Mouse (Mus musculus): ENCODE measurements around the gene Hoxa10. TPM values are rescaled to one million over a fixed set of nuclear protein-coding genes. Genes with fewer than 3 reads are reported as not detected.

Hoxa10 gene
- polyA plus RNA-seq, 2 experiments: 0.04 TPM; not detected in 1

GRCm38 (mm10) chr6:52235267-52235666 is 5.4 kb downstream of the Hoxa10 start:
- no peak overlapping the region for H3K9ac ChIP-seq (replicated peaks)
- TF ChIP-seq EP300 (IDR thresholded peaks at IDR 0.05; ENCODE audit: low read depth) (no peak), CTCF (IDR thresholded peaks at IDR 0.05; ENCODE audit: low read depth) (no peak)
- H3K36me3 ChIP-seq (replicated peaks; ENCODE audit: control insufficient read depth, insufficient read depth, low read depth): no peaks in the 10 kb centered on the region
- H3K27ac ChIP-seq: no peak overlapping the region
- no peak overlapping the region for H3K4me3 ChIP-seq (ENCODE audit: insufficient read depth in 1 of 2, low read depth in 2 of 2, low read length in 2 of 2)
- ATAC-seq (ENCODE audit: insufficient read depth) (no peak), DNase-seq (ENCODE audit: low read depth in 3 of 3, low spot score in 3 of 3) (no peak)
- no peaks in the 10 kb centered on the region for H3K9me3 ChIP-seq (ENCODE audit: control insufficient read depth, low read length)
- H3K27me3 ChIP-seq (ENCODE audit: control insufficient read depth, insufficient read depth, low read length): peaks cover 99% of the 10 kb centered on the region
- no peaks in the 10 kb centered on the region for H3K4me1 ChIP-seq (replicated peaks; ENCODE audit: control insufficient read depth in 2 of 2, insufficient read depth in 2 of 2, low read length in 1 of 2)
- WGBS (ENCODE audit: insufficient replicate concordance): 38% methylated on average over 9 of the region's 9 CpGs
- no peak overlapping the region for H3K4me2 ChIP-seq (ENCODE audit: low read depth)

DNA sequence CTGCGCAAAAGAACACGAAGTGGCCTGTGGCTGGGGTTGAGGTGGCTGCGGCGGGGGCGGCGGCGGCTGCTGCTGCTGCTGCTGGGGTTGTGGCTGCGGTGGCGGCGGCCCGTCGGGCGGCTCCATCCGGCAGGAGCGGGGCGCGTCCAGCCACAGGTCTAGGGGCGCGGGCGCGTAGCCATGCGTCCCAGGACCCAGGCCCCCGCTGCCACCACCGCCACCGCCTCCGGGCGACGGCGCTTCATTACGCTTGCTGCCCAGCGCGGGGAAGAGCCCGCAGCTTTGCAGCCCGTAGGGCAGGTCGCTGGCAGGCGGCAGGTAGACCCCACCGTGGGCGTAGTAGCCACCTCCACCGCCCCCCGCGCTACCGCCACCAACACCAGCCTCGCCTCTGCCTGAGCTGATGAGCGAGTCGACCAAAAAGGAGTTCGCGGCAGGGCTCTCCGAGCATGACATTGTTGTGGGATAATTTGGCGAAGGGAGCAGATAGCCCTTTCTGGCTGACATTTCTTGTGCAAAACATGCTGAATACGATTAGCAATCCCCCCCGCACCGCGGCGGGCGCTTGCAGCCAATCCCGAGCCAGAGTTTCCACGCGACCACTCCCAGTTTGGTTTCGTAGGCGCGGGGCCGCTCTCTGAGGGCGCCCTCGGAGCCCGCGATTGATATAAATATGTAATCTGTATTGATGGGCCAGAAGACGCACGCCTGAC is 6.1 kb downstream of the Hoxa10 start:
- DNase-seq (ENCODE audit: low read depth in 3 of 3, low spot score in 3 of 3) (no peak), ATAC-seq (ENCODE audit: insufficient read depth) (no peak)
- Histone ChIP-seq H3K27ac (no peak overlapping the region), H3K27me3 (ENCODE audit: control insufficient read depth, insufficient read depth, low read length) (peaks cover 99% of the 10 kb centered on the region), H3K4me2 (ENCODE audit: low read depth) (no peak overlapping the region), H3K4me3 (ENCODE audit: insufficient read depth in 1 of 2, low read depth in 2 of 2, low read length in 2 of 2) (no peak overlapping the region), H3K9me3 (ENCODE audit: control insufficient read depth, low read length) (no peaks in the 10 kb centered on the region), H3K9ac (replicated peaks) (no peak overlapping the region), H3K4me1 (replicated peaks; ENCODE audit: control insufficient read depth in 2 of 2, insufficient read depth in 2 of 2, low read length in 1 of 2) (no peaks in the 10 kb centered on the region), H3K36me3 (replicated peaks; ENCODE audit: control insufficient read depth, insufficient read depth, low read depth) (no peaks in the 10 kb centered on the region)
- WGBS (ENCODE audit: insufficient replicate concordance): 2% methylated on average over 61 of the region's 68 CpGs
- TF ChIP-seq CTCF (IDR thresholded peaks at IDR 0.05; ENCODE audit: low read depth) (no peak), EP300 (IDR thresholded peaks at IDR 0.05; ENCODE audit: low read depth) (no peak)

DNA sequence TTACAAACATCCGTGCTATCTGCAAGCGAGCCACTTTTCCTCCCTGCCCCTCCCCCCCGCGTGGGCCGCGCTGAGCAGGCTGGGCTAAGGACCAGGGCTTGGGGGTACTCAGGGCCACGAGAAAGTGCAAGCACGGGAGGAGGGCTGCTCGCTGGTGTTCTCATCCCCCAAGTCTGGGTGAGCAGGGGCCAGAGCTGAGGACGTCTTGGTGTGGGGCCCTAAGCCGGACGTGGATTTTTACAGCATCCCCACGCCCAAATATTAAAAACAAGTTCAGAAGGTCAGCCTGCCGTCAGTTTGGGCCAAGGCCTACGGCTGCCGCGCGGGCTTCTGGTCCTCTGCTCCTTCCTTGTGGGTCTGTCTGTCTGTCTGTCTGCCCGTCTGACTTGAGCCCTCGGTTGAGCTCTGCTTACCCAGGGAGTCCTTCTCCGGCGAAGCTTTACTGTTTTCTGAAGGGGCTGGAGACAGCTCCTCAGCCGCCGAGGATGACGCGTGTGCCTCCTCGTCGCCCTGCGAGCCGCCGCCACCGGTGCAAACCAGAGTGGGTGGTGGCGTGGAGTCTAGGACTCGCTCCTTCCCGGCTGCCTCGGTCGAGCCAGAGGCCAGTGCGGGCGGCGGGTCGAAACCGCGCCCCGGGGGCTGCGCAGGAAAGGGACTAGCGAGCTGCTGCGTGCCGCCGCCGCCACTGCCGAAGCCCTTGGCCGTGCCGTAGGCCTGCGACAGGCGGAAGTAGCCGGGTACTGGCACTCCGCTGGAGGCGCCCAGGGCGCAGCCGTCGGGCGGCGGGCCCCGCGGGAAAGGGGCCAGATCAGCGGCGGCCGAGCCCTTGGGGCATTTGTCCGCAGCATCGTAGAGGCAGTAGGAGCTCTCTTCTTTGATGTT is 6.9 kb downstream of the Hoxa10 start:
- WGBS (ENCODE audit: insufficient replicate concordance): 2% methylated on average over 63 of the region's 70 CpGs
- Histone ChIP-seq H3K27ac (no peak overlapping the region), H3K4me3 (ENCODE audit: insufficient read depth in 1 of 2, low read depth in 2 of 2, low read length in 2 of 2) (no peak overlapping the region), H3K36me3 (replicated peaks; ENCODE audit: control insufficient read depth, insufficient read depth, low read depth) (no peaks in the 10 kb centered on the region), H3K9me3 (ENCODE audit: control insufficient read depth, low read length) (no peaks in the 10 kb centered on the region), H3K9ac (replicated peaks) (no peak overlapping the region), H3K4me2 (ENCODE audit: low read depth) (no peak overlapping the region), H3K27me3 (ENCODE audit: control insufficient read depth, insufficient read depth, low read length) (peaks cover 99% of the 10 kb centered on the region), H3K4me1 (replicated peaks; ENCODE audit: control insufficient read depth in 2 of 2, insufficient read depth in 2 of 2, low read length in 1 of 2) (no peaks in the 10 kb centered on the region)
- ATAC-seq (ENCODE audit: insufficient read depth) (no peak), DNase-seq (ENCODE audit: low read depth in 3 of 3, low spot score in 3 of 3) (no peak)
- TF ChIP-seq CTCF (IDR thresholded peaks at IDR 0.05; ENCODE audit: low read depth) (no peak), EP300 (IDR thresholded peaks at IDR 0.05; ENCODE audit: low read depth) (no peak)

DNA sequence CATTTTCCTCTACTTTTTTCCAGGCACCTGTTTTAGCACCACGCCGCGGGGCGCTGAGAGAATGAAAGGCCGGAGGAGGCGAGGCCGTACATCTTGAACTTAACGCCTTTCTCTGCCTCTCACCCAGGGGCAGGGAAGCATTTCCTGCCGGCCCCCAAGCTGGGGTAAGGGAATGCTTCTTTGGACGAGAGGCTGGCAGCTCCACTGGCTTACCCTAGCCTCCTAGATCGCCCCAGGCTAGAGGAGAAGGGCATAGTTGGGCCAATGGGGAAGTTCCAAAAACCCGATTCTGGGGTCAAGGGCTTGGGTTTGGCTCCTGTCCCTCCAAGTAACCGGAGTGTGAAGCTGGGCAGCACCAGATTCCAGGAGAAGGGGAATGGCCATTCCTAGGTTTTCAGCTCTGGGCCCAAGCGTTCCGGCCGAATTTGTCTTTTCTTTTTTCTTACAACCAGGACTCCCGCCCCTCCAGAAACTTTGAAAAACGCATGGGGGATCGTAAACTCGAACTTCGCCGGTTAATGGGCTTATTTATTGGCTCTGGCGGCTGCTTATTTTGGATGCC is 7.6 kb downstream of the Hoxa10 start:
- WGBS (ENCODE audit: insufficient replicate concordance): 4% methylated on average over 23 of the region's 23 CpGs

GRCm38 (mm10) chr6:52232568-52232965 is 8.1 kb downstream of the Hoxa10 start:
- peaks cover 97% of the 10 kb centered on the region for H3K27me3 ChIP-seq (ENCODE audit: control insufficient read depth, insufficient read depth, low read length)
- no peak for TF ChIP-seq EP300 (IDR thresholded peaks at IDR 0.05; ENCODE audit: low read depth)
- no peak for TF ChIP-seq CTCF (IDR thresholded peaks at IDR 0.05; ENCODE audit: low read depth)
- no peaks in the 10 kb centered on the region for H3K9me3 ChIP-seq (ENCODE audit: control insufficient read depth, low read length)
- H3K4me2 ChIP-seq (ENCODE audit: low read depth): no peak overlapping the region
- under 1% methylated on average over 18 of the region's 18 CpGs for WGBS (ENCODE audit: insufficient replicate concordance)
- H3K27ac ChIP-seq: no peak overlapping the region
- H3K4me1 ChIP-seq (replicated peaks; ENCODE audit: control insufficient read depth in 2 of 2, insufficient read depth in 2 of 2, low read length in 1 of 2): no peaks in the 10 kb centered on the region
- no peaks in the 10 kb centered on the region for H3K36me3 ChIP-seq (replicated peaks; ENCODE audit: control insufficient read depth, insufficient read depth, low read depth)
- no peak overlapping the region for H3K4me3 ChIP-seq (ENCODE audit: insufficient read depth in 1 of 2, low read depth in 2 of 2, low read length in 2 of 2)
- no peak for ATAC-seq (ENCODE audit: insufficient read depth)
- H3K9ac ChIP-seq (replicated peaks): no peak overlapping the region
- DNase-seq (ENCODE audit: low read depth in 3 of 3, low spot score in 3 of 3): no peak

More for the DNA sequence above, 7.6 kb downstream of the Hoxa10 start:
- H3K4me3 ChIP-seq (ENCODE audit: insufficient read depth in 1 of 2, low read depth in 2 of 2, low read length in 2 of 2): no peak overlapping the region
- no peaks in the 10 kb centered on the region for H3K9me3 ChIP-seq (ENCODE audit: control insufficient read depth, low read length)
- no peaks in the 10 kb centered on the region for H3K36me3 ChIP-seq (replicated peaks; ENCODE audit: control insufficient read depth, insufficient read depth, low read depth)
- ATAC-seq (ENCODE audit: insufficient read depth) (no peak), DNase-seq (ENCODE audit: low read depth in 3 of 3, low spot score in 3 of 3) (no peak)
- no peak overlapping the region for H3K4me2 ChIP-seq (ENCODE audit: low read depth)
- peaks cover 97% of the 10 kb centered on the region for H3K27me3 ChIP-seq (ENCODE audit: control insufficient read depth, insufficient read depth, low read length)
- no peak overlapping the region for H3K27ac ChIP-seq
- no peaks in the 10 kb centered on the region for H3K4me1 ChIP-seq (replicated peaks; ENCODE audit: control insufficient read depth in 2 of 2, insufficient read depth in 2 of 2, low read length in 1 of 2)
- no peak overlapping the region for H3K9ac ChIP-seq (replicated peaks)
- TF ChIP-seq EP300 (IDR thresholded peaks at IDR 0.05; ENCODE audit: low read depth) (no peak), CTCF (IDR thresholded peaks at IDR 0.05; ENCODE audit: low read depth) (no peak)
